Mouse (Mus musculus): ENCODE measurements at regions not wholly inside any gene's neighbourhood (a gene's known extent, or its start where the extent isn't known, plus 50 kb on each side); places are given as distances from the start of the nearest gene placed in this dataset.

GRCm38 (mm10) chr2:147942591-147942990 is 104.2 kb downstream of the Foxa2 start:
- Histone ChIP-seq H3K4me1 (replicated peaks; ENCODE audit: control insufficient read depth, insufficient read depth, low read length) (no peaks in the 10 kb centered on the region), H3K27me3 (ENCODE audit: control insufficient read depth, insufficient read depth, low read length) (no peaks in the 10 kb centered on the region), H3K36me3 (ENCODE audit: control insufficient read depth, insufficient read depth, low read length) (no peaks in the 10 kb centered on the region), H3K9me3 (ENCODE audit: control insufficient read depth, low read length) (no peaks in the 10 kb centered on the region), H3K27ac (ENCODE audit: low read depth, low read length) (no peak overlapping the region), H3K9ac (ENCODE audit: low read length) (no peak overlapping the region), H3K4me3 (ENCODE audit: low read depth, low read length) (no peak overlapping the region), H3K4me2 (ENCODE audit: low read depth, low read length, severe bottlenecking) (no peak overlapping the region)
- 86% methylated on average over 4 of the region's 4 CpGs for WGBS
- DNase-seq (ENCODE audit: low spot score) (no peak), ATAC-seq (replicated peaks; ENCODE audit: low FRiP score) (no peak)

DNA sequence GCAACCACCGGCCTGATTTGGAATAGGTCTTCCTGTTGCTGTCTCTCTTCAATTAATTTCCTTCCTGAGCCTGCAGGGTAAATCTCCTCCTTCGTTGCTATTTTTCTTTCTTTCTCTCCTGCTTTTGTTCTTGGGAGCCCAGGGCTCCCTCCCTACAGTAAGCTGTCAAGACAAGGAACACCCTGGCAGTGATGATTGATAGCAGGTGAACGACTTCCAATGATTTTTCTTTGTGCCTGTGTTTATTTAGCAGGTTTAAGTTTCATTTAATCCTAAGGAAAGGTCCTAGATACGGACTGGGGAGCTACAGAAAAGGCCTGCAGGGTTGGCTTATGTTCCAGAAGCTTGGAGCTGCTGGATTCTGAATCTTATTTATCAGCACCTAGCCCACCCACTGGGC is 105.5 kb downstream of the Foxa2 start:
- Histone ChIP-seq H3K4me2 (ENCODE audit: low read depth, low read length, severe bottlenecking) (no peak overlapping the region), H3K9me3 (ENCODE audit: control insufficient read depth, low read length) (no peaks in the 10 kb centered on the region), H3K27me3 (ENCODE audit: control insufficient read depth, insufficient read depth, low read length) (no peaks in the 10 kb centered on the region), H3K4me3 (ENCODE audit: low read depth, low read length) (no peak overlapping the region), H3K9ac (ENCODE audit: low read length) (no peak overlapping the region), H3K36me3 (ENCODE audit: control insufficient read depth, insufficient read depth, low read length) (no peaks in the 10 kb centered on the region), H3K27ac (ENCODE audit: low read depth, low read length) (no peak overlapping the region), H3K4me1 (replicated peaks; ENCODE audit: control insufficient read depth, insufficient read depth, low read length) (no peaks in the 10 kb centered on the region)
- no peak for DNase-seq (ENCODE audit: low spot score)
- ATAC-seq (replicated peaks; ENCODE audit: low FRiP score) = no peak
- WGBS = 30% methylated on average over 4 of the region's 4 CpGs

DNA sequence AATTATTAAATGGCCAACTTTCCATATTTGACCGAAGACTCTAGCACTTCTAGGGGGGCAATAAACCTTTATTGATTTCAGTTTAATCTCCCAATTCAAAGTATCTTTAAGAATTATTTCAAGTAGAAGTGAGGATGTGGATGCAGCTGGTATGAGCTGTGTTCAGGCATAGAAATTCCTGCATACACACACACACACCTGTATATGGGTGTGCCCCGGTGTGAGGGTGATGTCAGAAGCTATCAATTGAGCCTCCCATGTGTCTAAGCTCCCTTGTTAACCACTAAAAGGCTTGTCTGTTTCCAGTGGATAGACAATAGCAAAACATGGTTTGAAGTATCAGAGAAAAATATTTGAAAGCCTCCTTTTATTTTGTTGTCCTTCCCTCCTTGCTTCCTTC is 114.3 kb downstream of the Foxa2 start:
- Histone ChIP-seq H3K9me3 (ENCODE audit: control insufficient read depth, low read length) (no peaks in the 10 kb centered on the region), H3K4me3 (ENCODE audit: low read depth, low read length) (no peak overlapping the region), H3K27ac (ENCODE audit: low read depth, low read length) (no peak overlapping the region), H3K27me3 (ENCODE audit: control insufficient read depth, insufficient read depth, low read length) (no peaks in the 10 kb centered on the region), H3K4me2 (ENCODE audit: low read depth, low read length, severe bottlenecking) (no peak overlapping the region), H3K9ac (ENCODE audit: low read length) (no peak overlapping the region), H3K36me3 (ENCODE audit: control insufficient read depth, insufficient read depth, low read length) (no peaks in the 10 kb centered on the region), H3K4me1 (replicated peaks; ENCODE audit: control insufficient read depth, insufficient read depth, low read length) (no peaks in the 10 kb centered on the region)
- WGBS = 89% methylated on average over 2 of the region's 2 CpGs
- no peak for DNase-seq (ENCODE audit: low spot score)
- no peak for ATAC-seq (replicated peaks; ENCODE audit: low FRiP score)

DNA sequence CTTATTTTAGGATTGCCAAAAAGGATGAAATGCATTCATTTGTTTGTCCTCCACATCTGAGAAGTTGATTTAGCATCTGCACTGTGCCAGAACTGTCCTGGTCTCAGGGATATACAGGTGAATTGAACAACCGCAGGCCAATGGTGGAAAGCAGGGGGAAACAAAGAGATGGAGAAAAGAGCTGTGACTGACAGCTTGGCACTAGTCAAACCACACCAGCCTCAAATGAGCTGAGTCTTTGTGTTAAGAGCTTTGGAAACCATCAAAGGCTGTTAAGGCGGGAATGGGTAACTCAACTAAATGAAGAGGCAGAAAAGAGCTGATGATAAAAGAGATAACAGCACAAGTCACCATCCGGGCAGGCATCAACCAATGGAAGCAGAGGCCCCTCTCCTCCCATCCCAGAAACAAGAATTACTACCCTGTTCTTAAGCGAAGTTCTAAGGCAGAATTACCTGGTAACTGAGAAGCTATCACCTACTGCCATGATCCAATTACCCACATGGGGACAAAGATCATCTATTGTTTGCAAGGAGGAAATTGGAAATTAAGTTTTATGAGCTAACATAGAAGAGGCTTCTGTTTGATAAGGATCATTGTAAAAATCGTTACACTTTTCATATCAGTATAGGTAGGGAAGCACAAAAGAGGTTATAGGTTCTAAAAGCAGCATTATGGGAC is 117.6 kb downstream of the Foxa2 start:
- no peak overlapping the region for H3K27ac ChIP-seq (ENCODE audit: low read depth, low read length)
- H3K9me3 ChIP-seq (ENCODE audit: control insufficient read depth, low read length) = no peaks in the 10 kb centered on the region
- no peak overlapping the region for H3K4me2 ChIP-seq (ENCODE audit: low read depth, low read length, severe bottlenecking)
- no peak overlapping the region for H3K4me3 ChIP-seq (ENCODE audit: low read depth, low read length)
- WGBS = 61% methylated on average over 5 of the region's 5 CpGs
- no peak for DNase-seq (ENCODE audit: low spot score)
- H3K4me1 ChIP-seq (replicated peaks; ENCODE audit: control insufficient read depth, insufficient read depth, low read length) = no peaks in the 10 kb centered on the region
- no peak for ATAC-seq (replicated peaks; ENCODE audit: low FRiP score)
- no peak overlapping the region for H3K9ac ChIP-seq (ENCODE audit: low read length)
- no peaks in the 10 kb centered on the region for H3K27me3 ChIP-seq (ENCODE audit: control insufficient read depth, insufficient read depth, low read length)
- H3K36me3 ChIP-seq (ENCODE audit: control insufficient read depth, insufficient read depth, low read length) = no peaks in the 10 kb centered on the region

DNA sequence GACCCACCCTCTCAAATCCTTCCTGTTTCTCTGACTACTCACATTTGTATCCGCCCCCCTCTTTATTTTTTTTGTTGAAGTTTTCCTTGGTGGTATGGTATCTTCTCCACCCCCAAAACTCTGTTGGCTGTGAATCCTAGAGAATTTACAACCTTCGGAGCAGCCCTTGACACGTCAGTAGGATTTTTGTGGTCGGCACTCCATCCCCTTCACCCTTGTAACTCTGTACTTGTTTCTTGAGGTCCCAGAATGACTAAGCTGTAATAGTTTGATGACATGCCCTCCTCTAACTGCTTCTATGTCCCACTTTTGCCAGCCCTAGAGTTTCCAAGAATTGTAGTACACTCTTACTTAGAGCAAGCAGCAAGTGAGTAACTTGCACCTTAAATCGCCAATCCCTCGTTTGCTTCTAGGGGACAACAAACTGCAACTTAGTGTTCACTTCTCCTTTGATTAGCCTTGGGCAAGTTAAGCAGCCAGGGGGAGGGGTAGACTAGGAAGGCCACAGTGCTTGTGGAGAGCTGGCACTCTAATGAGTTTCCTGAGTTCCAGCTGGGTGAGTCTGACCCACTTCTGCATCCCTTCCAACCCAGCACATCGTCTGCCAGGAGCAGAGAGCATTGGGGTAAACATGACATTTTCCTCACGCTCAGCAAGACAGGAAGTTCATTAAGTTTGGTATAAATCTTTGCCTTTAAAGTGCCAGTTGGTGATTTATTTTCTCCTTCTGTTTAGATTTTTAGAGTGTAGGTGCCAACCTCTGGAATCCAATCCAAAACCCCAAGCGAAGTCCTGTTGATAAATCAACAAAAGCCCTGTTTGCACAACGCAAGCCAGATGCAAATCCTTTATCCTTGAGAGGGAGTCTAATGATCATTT is 118.7 kb downstream of the Foxa2 start:
- Histone ChIP-seq H3K4me1 (replicated peaks; ENCODE audit: control insufficient read depth, insufficient read depth, low read length) (no peaks in the 10 kb centered on the region), H3K9ac (ENCODE audit: low read length) (no peak overlapping the region), H3K4me3 (ENCODE audit: low read depth, low read length) (no peak overlapping the region), H3K4me2 (ENCODE audit: low read depth, low read length, severe bottlenecking) (no peak overlapping the region), H3K36me3 (ENCODE audit: control insufficient read depth, insufficient read depth, low read length) (no peaks in the 10 kb centered on the region), H3K9me3 (ENCODE audit: control insufficient read depth, low read length) (no peaks in the 10 kb centered on the region), H3K27me3 (ENCODE audit: control insufficient read depth, insufficient read depth, low read length) (no peaks in the 10 kb centered on the region), H3K27ac (ENCODE audit: low read depth, low read length) (no peak overlapping the region)
- no peak for DNase-seq (ENCODE audit: low spot score)
- no peak for ATAC-seq (replicated peaks; ENCODE audit: low FRiP score)
- WGBS = 57% methylated on average over 10 of the region's 10 CpGs

DNA sequence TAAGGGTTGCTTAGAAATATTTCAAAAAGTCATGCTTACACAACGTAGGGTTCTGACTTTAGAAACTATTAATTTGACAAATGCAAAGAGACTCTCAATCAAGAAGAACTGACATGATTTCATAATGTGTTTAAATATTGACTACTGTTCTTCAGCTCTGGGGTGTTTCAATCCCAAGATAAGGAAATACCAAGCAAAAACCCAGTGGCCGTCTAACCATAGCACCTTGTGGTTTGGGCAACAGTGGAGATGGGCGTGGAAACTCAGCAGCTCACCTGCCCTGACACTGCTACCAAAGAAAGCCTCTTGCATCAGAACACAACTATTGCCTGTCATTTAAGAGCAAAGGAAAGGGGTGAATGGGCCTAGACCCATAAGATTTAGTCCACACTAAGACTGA is 119.9 kb downstream of the Foxa2 start:
- Histone ChIP-seq H3K9ac (ENCODE audit: low read length) (no peak overlapping the region), H3K4me1 (replicated peaks; ENCODE audit: control insufficient read depth, insufficient read depth, low read length) (no peaks in the 10 kb centered on the region), H3K9me3 (ENCODE audit: control insufficient read depth, low read length) (no peaks in the 10 kb centered on the region), H3K4me2 (ENCODE audit: low read depth, low read length, severe bottlenecking) (no peak overlapping the region), H3K27me3 (ENCODE audit: control insufficient read depth, insufficient read depth, low read length) (no peaks in the 10 kb centered on the region), H3K36me3 (ENCODE audit: control insufficient read depth, insufficient read depth, low read length) (no peaks in the 10 kb centered on the region), H3K4me3 (ENCODE audit: low read depth, low read length) (no peak overlapping the region), H3K27ac (ENCODE audit: low read depth, low read length) (no peak overlapping the region)
- DNase-seq (ENCODE audit: low spot score) (no peak), ATAC-seq (replicated peaks; ENCODE audit: low FRiP score) (no peak)
- WGBS = 91% methylated on average over 3 of the region's 3 CpGs

GRCm38 (mm10) chr2:147907341-147907740 is 139.4 kb downstream of the Foxa2 start:
- peaks cover 9% of the 10 kb centered on the region for H3K27me3 ChIP-seq (ENCODE audit: control insufficient read depth, insufficient read depth, low read length)
- no peak for DNase-seq (ENCODE audit: low spot score)
- H3K36me3 ChIP-seq (ENCODE audit: control insufficient read depth, insufficient read depth, low read length) = no peaks in the 10 kb centered on the region
- no peak overlapping the region for H3K9ac ChIP-seq (ENCODE audit: low read length)
- no peak for ATAC-seq (replicated peaks; ENCODE audit: low FRiP score)
- WGBS = 15% methylated on average over 6 of the region's 6 CpGs
- H3K9me3 ChIP-seq (ENCODE audit: control insufficient read depth, low read length) = no peaks in the 10 kb centered on the region
- H3K4me2 ChIP-seq (ENCODE audit: low read depth, low read length, severe bottlenecking) = no peak overlapping the region
- no peak overlapping the region for H3K27ac ChIP-seq (ENCODE audit: low read depth, low read length)
- peaks cover 8% of the 10 kb centered on the region; the same call in 1 of the 2 replicates for H3K4me1 ChIP-seq (replicated peaks; ENCODE audit: control insufficient read depth, insufficient read depth, low read length)
- no peak overlapping the region for H3K4me3 ChIP-seq (ENCODE audit: low read depth, low read length)

DNA sequence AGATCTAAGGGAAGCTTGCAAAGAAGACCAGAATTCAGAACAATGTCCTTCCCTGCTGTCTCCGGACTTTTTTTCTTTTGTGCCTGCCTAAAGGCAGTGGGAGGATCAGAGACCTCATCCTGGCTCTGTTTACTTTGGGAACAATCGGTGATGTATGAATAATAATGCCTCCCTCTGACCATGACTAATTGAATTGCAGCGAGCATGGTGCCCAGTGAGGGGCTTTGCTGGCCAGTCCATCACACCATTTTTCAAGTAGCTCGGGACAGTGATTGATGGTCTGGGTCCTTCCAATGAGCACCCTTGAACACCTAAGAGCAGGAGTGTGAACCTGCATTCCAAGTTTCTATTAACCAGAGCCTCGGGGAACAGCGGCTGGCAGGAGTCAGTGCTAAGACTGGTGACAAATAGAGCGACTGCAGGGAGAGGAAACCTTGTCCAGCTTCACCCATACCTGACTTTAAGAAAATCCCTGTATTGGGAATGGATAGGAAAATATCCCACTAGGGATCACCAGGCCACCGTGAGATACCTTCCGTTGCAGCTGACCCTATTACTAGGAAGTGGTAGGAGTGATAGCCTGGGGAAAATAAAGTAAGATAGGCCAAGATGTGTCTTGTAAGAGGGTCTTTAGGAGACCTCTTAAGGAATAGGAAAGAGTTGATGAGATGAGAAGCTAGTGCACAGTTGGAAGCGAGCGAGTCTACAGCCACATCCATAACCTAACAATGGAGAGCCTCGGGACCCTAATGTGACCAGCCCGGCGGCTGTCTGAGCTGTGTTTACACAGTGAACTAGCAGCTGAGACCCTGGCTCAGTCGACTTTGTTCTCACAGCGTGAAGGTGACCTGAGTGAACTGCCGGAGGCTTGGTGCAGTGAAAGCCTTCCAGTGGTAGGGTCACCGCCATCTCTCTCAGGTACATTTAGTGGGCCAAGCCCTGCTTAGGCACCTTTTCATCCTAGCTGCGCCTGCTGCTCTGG is 140.7 kb downstream of the Foxa2 start:
- Histone ChIP-seq H3K4me2 (ENCODE audit: low read depth, low read length, severe bottlenecking) (0 out of 2 replicates have a peak overlapping the region, but pooled peaks have one; percentile 8), H3K27ac (ENCODE audit: low read depth, low read length) (no peak overlapping the region), H3K4me3 (ENCODE audit: low read depth, low read length) (no peak overlapping the region), H3K4me1 (replicated peaks; ENCODE audit: control insufficient read depth, insufficient read depth, low read length) (peaks cover 8% of the 10 kb centered on the region; the same call in 1 of the 2 replicates), H3K27me3 (ENCODE audit: control insufficient read depth, insufficient read depth, low read length) (peaks cover 9% of the 10 kb centered on the region), H3K9ac (ENCODE audit: low read length) (no peak overlapping the region), H3K36me3 (ENCODE audit: control insufficient read depth, insufficient read depth, low read length) (no peaks in the 10 kb centered on the region), H3K9me3 (ENCODE audit: control insufficient read depth, low read length) (no peaks in the 10 kb centered on the region)
- ATAC-seq (replicated peaks; ENCODE audit: low FRiP score) (peak; percentile 67), DNase-seq (ENCODE audit: low spot score) (no peak)
- 16% methylated on average over 19 of the region's 19 CpGs for WGBS

All from forebrain, embryonic 11.5 days (tissue).